Mouse (Mus musculus) thymus, postnatal 10 days (tissue): Measurements from ENCODE around the gene Arl14.
A peak's percentile ranks its signal among the peaks of the same experiment; 100 is the strongest.
"Not testable (repeated sequence)": the region's sequence is repeated elsewhere in the genome, so short reads cannot be mapped to it uniquely, and the experiment has no call there.

Experiments used
- DNase-seq, 2 experiments: peaks; one replicate each; pipeline ENCODE4 v3.0.0; 2021; ENCODE audit warnings: low spot score in 2 of 2

The Arl14 gene

DNA sequence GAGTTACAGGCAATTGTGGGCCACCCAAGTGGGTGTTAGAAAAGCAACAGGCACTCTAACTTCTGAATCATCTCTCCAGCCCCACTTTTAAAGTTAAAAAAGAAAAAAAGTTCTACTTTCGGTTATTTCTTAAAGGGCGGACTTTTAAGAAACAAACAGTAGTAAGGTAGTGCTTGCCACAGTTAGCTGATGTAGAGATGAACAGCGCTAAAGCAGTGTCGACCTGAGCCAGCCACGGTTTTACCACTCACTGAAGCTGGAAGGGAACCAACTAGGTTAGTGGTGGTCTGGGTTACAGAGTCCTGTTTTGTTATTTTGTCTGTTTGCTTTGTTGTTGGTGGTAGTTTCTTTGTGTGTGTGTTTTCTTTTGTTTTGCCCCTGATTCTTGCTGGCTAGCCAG is 8.8 kb upstream of the Arl14 start:
- no peak for DNase-seq

DNA sequence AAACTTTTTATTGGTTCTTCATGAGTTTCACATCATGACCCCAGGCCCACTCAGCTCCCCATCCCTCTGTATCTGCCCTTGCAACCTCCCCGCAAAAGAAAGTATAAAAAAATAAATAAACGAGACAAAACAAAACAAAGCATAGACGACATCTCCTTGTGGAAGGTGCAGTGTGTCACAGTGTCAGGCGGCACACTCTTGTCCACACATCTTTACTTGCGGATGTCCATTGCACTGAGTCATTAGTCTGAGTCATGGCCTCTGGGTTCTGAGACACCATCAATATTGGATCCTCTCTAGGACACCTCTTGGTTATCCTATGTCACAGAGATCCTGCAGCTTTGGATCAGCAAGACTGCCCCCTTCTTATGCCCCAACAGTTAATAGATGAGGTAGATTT is 7.7 kb upstream of the Arl14 start:
- DNase-seq = no peak

DNA sequence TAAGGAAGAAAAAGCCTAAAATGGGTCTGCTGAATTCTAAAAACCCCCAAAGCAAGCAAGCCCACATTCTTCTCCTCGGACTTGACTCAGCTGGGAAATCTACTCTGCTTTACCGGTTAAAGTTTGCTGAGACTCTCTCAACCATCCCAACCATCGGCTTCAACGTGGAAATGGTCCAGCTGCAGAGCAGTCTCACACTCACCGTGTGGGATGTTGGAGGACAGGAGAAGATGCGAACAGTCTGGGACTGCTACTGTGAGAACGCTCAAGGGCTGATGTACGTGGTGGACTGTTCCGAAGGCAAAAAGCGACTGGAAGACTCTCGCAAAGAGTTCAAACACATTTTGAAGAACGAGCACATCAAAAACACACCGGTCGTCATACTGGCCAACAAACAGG is 282 bp downstream of the Arl14 start:
- DNase-seq = no peak

DNA sequence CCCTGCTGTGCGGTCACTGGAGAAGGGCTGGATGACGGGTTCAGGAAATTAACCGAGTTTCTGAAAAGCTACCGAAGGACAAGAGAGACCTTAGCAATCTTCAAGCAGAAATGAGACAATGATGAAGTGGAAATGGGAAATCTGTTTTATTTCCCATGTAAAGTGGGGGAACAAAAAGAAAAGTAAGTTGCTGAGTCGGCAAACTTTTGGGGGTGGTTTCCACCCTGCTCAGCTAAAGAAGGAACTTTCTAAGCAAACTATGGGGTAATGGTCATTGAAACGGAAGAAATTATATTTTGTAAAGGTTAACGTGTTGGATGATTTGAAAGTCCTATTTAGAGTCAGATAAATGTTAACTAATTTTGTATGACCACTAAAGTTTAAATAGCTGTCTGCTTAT is 768 bp downstream of the Arl14 start:
- no peak for DNase-seq

DNA sequence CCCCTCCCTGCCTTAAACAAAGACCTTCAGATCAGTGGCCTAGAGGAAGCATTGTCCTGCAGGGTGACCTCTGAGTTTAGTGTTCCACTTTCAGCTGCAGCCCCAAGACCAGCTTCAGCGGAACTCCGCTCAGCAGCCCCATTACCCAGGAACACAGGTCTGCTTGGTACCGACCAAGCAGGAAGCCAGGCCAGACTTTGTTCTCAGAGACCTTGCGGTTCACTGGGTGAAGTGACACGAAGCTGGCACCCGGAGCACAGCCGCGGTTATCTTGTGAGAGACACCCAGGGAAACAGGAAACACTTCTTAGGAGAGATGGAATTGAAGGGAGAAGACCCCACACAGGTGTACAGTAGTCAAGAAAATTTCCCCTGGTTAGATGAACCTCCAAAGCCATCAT is 1.4 kb downstream of the Arl14 start:
- DNase-seq = no peak

DNA sequence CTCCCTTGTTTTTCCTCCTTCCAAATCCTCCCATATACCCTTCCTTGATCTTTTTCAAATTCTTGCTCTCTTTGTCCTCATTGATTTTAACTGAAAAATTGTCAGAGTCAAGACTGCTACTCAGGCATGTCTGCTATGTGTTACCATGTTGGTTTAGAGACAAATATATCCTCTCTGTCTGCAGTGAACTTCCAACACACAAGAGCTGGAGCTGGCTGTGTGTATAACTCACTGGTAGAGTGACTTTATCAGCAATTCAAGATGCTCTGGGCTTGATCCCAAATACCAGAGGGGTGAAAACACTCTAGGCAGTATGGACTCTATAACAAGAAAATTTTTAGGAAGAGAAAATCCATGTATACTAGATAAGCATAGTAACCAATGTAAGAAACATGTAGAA is 2.8 kb downstream of the Arl14 start:
- no peak for DNase-seq

DNA sequence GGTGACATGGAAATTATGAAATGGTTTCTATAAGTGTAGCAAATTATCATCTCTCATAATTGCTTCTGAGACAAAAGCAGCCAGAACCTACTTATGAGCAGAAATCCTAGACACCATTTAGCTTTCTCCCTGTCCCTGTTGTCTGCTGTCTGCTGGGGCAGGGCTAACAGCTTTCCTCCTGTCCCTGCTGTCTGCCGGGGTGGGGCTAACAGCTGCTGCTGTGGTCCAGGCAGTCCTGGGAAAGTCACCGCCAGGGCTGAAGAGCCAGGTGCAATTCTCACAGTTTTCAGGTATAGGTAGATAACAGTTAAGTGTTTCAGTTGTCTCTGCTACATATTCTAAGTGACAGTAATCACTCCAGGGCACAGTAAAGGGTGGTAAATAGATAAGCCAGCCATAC is 4.3 kb downstream of the Arl14 start:
- no peak for DNase-seq

DNA sequence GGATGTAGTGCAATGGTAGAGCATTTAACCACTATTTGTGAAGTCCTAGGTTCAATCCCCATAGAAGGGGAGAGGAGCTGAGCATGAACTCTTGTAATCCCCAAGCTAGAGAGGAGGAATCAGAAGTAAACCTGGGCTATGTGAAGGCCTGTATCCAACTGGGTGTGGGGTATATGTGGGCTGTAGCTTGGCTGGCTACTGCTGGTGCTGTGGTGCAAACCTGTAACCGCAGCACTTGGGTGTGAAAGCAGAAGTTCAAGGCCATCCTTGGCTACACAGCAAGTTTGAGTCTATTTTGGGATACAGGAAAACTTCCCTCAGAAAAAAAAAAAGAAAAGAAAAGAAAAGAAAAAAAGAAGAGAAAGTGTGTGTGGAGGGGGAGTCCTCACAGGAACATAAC is 5.8 kb downstream of the Arl14 start:
- DNase-seq = no peak

DNA sequence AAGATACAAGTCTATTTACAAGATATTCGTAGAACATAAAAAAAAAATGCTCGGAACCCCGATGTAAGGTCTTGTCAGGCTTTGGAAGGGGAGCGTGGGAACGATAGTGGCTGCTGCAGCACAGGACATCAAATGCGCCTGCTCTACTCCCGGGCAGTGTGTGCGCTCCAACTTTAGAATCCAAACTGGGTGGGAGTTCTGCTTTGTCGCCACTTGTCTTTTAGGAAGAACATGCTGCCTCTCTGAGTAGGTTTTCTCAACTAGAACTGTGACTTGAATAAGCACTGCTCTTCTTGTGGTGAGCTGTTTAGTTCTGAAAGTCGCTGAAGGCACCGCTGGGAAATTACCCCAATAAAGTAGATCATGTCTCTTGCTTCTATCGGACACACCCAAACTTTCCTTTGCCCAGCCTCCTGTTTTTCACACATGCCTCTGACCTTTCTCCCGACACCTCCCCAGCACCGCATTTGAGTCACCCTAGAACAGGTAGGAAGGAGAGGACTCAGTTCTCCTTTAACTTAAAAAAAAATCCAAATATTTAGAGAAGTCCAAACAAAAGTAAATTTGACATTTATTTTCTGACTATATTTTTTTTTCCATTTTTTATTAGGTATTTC is 9.4 kb downstream of the Arl14 start:
- no peak for DNase-seq

DNA sequence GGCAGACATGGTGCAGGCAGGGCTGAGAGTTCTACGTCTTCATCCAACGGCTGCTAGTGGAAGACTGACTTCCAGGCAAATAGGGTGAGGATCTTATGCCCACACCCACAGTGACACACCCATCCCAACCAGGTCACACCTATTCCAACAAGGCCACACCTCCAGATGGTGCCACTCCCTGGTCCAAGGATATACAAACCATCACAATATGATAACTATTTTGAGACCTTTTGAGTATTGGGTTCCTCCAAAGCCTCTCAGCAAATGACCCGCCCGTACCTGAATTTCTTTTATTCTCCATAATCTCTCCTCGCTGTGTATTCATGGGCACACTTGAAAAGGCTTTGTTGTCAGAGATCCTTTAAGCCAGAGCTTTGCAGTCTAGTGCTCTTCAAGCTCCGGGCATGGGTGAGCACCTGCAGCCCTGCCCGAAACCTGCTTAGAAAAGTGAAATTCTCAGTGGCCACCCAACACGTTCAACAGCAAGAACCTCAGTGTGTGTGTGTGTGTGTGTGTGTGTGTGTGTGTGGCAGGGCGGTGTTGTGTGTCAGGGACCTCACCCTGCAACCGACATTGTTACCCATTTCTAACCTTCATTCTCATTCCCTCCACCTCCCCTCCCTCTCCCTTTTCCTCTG is 11.5 kb downstream of the Arl14 start:
- not testable (repeated sequence) for DNase-seq

DNA sequence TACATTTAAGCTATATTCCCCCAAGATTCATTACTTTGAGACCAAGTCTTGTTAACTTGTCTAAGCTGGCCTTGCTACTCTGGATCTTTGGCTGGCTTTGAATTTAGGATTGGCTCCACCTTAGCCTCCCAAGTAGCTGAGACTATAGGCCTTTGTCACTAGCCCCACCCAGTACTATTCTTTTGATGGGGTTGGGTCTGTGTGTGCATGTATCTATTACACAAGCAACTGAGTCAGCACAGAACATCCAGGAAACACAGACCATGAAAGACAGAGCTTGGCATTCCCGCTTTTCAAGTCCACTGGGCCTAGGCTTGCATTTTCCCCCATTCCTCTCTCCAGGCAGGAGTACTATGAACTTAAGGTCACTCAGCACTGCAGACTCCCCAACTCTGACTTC is 12.3 kb downstream of the Arl14 start:
- DNase-seq = no peak

DNA sequence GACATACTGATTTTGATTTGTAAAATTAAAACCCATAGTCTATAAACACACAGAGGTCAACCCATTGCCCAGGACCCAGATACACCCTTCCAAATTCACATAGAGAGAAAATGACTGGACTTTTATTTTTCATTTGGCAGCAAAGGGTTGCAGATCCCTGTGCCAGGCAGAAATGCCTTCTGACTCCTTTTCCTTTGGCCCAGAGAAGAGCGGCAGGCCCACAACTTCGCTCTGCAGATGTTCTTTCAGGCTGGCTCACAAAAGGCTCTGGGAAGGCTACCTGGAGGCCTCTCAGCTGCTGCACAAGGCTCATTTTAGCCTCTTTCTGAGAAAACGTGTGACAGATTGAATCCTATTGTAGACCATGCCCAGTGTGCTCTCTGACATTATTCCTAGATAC is 13.6 kb downstream of the Arl14 start:
- DNase-seq = no peak

DNA sequence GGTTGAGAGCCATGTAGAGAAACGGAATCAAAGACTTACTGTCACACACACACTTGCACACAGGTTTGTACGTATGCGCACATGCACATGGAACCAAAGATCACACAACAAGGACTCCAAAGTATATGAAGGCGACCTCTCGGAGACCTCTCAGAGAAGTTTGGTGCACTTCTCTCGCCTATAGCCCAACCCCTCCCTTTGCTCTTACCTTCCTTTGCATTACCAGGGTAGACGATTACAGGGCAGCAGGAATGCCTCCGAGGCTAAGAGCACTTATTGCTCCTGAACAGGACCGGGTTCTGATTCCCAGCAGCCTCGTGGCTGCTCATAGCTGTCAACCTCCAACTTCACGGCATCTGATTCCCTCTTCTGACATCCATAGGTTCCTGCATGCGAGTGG is 14.3 kb downstream of the Arl14 start:
- DNase-seq = no peak

DNA sequence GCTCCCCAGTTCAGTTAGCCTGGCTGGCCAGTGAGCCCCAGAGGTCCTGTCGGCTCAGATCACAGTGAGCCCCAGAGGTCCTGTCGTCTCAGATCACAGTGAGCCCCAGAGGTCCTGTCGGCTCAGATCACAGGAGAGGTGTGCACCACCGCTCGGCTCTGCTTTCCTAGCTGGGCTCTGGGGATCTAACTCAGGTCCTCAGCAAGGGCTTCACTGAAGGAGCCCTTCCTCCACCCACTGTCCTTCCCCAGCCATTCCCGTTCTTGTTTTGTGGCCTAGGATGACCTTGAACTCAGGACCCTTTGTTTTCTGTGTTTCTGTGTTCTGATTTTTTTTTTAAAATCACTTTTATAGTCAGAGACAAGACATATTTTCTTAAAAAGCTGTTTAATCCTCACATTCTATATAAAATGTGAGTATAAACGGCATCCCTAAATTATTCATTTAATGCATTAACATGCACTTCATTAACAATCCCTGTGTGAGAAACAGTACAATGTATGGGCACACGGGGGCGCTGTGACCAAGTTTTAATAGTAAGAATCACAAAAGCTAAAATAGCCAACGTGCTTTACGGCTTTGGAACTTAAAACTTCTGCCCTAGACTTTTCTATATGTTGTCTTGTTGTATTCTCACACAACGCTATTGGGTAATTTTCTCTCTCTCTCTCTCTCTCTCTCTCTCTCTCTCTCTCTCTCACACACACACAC is 16.1 kb downstream of the Arl14 start:
- peak; percentile 12 to 54 for DNase-seq

DNA sequence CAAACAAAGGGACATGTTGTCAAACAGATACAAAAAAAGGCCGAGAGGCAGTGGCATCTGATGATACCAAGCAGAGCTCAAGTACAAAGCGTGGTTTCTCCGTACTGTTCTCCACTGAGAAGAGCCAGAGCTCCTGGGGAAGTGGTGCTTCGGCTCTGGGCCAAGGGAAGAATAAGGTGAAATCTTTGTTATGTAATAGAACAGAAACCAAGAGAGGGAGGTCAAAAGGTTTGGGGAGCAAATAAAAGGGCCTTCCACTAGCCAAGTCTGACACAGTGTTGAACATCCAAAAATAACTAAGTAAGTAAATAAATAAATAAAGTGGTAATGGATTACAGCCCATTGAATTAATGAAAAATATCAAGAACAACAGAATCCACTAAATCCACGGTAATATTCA is 17.0 kb downstream of the Arl14 start:
- DNase-seq = no peak

DNA sequence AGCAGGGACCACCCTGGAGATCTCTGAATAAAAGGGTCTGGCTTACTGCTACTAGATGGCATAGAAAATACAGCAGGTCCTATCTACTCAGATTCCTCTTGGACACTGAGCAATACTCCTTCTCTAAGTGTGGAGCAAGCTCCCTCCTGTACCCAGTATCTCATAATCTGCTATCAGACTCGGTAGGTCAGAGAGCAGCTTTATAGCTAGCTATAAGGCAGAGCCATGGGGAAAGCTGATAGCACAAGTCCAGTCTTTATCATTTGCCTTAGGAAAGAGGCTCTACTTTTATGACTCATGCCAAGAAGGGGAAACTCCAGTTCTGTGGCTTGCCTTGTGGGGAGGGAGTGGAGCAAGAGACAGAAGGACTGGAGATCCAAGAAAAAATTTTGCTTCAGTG is 18.8 kb downstream of the Arl14 start:
- no peak for DNase-seq

DNA sequence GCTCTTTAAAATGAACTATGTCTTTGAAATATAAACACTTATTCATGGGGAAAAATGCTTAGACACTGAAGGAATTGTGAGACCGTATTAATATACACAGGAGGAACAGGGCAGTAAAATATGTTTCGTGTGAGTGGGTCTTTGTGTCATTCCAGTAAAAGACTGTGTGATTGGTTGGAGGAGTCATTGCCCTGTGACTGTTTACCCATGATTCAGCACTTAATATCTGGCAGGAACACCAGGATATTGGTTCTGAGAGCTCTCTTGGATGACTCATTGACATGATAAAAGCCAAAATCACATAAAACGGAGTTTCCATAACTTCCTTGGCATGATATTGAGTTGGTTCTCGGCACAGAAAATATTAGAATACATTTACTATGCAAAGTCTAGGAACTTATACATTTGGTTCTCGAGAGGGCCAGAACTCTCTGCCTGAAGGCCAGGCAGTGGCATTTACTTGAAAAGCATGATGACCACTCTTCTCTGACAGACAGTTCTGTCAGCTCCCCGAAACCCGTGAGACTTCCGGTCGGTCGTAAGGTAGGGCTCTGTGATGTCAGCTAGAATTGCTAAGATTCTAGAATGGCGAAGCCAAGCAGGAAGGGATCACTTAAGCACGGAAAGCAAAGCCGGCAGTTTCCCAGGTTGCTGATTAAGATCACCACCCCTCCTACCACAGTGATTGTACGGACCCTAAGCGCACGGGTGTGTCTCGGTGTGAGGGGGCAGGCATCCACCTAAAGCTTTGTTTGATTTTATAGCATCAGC is 31.1 kb downstream of the Arl14 start:
- DNase-seq = no peak

DNA sequence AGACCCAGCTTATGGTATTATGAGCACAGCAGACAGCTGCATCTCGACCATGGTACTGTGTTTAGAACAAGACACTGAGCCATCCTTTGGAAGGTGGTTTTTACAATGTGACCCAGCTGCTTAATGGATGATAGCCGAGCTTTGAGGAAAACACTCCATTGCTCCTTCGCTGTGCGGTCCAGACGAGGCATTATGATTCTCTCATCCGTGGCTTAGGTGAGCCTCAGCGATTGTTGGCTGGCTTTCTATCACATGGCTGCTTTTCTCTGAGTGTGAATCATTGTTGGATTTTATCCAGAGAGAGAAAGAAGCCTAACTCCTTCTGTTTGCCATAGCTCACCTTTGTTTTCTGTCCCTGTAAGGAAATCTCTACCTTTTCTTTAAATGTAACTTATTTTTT is 32.5 kb downstream of the Arl14 start:
- DNase-seq = no peak

DNA sequence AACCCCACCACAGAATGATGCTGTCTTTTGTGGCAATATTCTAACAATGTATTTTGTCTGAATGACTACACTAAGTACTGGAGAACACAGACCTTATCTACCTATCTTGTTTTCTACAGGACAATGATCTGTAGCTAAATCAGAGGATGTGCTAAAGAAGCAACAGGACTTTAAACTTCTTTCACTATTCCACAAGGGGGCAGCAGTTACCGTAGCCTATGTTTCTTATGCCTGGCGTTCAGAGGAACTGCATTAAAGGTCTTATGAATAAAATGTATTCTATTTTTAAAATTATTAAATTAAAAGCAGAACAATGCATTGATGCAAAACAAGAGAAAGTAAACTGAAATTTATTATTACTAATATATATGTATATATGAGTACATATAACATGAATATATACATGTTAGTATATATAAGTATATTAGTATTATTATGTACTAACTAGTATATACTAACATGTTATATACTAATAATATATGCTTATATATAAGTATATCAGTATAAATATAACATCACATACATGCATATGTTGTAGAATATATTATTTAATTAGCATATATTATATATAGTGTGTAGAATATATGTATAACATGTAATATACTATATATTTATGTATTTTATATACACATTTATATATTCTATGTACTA is 35.0 kb downstream of the Arl14 start:
- DNase-seq = peak in 1 of 2 experiments; percentile 73

DNA sequence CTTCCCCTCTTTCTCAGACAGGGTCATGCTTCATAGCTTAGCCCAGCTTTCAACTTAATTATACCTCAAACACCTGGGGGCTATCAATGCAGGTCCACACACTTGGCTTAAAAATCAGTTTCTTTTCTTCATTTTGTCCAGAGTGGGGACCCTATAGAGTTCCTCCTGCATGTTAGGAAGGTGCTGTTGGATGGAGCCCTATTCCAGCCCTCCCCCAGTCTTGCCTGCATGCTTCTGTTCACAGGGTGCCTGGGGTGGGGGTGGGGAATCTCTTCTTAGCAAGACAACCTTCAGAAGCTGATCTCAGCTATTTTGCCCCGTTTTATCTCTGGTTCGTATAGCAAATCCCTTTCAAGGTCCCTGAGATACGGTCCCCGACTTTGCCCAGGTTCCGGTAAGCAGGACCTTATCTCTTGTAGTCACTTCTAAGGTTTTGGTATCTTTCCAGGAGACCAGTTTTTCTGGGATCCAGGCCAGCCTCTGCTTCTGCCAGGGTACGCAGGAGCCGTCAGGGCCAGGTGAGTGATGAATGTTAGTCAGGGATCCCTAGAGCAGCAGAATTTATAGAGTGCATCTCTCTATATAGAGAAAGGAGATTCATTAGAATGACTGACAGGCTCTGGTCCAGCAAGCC is 40.9 kb downstream of the Arl14 start:
- no peak for DNase-seq

DNA sequence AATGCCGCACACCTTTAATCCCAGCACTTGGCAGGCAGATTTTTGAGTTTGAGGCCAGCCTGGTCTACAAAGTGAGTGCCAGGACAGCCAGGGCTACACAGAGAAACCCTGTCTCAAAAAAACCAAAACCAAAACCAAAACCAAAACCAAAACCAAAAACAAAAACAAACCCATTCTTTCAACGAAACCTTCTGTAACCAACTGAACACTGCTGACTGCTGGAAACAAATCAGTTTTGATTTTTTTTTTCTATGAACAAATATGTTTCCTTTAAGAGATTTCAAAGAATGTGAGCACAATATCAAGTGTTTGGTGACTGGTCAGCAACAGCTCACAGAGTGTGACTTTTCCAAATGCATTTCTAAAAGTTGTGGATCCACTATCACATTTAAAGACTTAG is 42.1 kb downstream of the Arl14 start:
- DNase-seq = not testable (repeated sequence)

DNA sequence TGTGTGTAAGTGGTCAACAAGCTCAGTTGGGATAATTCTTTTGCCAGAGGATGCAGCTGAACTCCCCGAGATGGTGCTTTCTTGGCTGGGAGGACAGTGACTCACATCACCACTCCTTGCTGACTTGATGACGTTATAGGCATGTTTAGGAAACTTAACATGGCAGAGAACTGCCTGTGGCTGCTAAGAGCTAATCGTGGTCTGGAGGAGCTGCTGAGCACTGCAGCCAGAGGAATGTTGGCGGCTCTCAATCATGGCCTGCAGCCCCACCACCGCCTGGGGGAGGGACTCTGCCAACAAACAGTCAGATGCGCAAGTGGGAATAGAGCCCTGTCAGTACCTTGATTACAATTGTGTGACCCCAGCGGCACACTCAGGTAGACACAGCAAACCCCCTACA is 49.6 kb downstream of the Arl14 start:
- DNase-seq = no peak
